Mouse (Mus musculus) limb, embryonic 14.5 days (tissue): ENCODE measurements around the gene Phf2. TPM values are rescaled to one million over a fixed set of nuclear protein-coding genes. Genes with fewer than 3 reads are reported as not detected.

Source experiments
- ATAC-seq: fragments of 200-750 bp; cut with Nextera tagmentation; 2 replicates; pipeline ENCODE4 v1.8.0; 2017; ENCODE audit warnings: low read depth, moderate number of reproducible peaks, moderate TSS enrichment; ENCODE audit not compliant: low FRiP score
- DNase-seq: peaks from one replicate; pipeline ENCODE4 v3.0.0-alpha.2; 2015; ENCODE audit warnings: low spot score
- H3K27ac ChIP-seq: fragments of 300-500 bp; sonication (generic); replicated peaks from 2 replicates; pipeline ENCODE4 v1.5.1; 2014; ENCODE audit warnings: low read depth, mild to moderate bottlenecking, low read length, moderate library complexity, mixed read lengths
- H3K27me3 ChIP-seq: fragments of 300-500 bp; sonication (generic); 2 replicates; pipeline ENCODE4 v1.6.1; 2014; ENCODE audit warnings: low read length, mixed read lengths; ENCODE audit not compliant: control insufficient read depth, insufficient read depth
- H3K36me3 ChIP-seq: fragments of 300-500 bp; sonication (generic); 2 replicates; pipeline ENCODE4 v1.6.1; 2014; ENCODE audit warnings: mild to moderate bottlenecking, low read length, moderate library complexity, mixed read lengths; ENCODE audit not compliant: control insufficient read depth, insufficient read depth
- H3K4me1 ChIP-seq: fragments of 300-500 bp; sonication (generic); 2 replicates; pipeline ENCODE4 v1.6.1; 2014; ENCODE audit warnings: antibody characterized with exemption, low read length, mixed read lengths; ENCODE audit not compliant: control insufficient read depth, insufficient read depth
- H3K4me2 ChIP-seq: fragments of 300-500 bp; sonication (generic); replicated peaks from 2 replicates; pipeline ENCODE4 v1.6.1; 2014; ENCODE audit warnings: low read depth, mild to moderate bottlenecking, low read length, moderate library complexity; ENCODE audit not compliant: severe bottlenecking
- H3K4me3 ChIP-seq: fragments of 300-500 bp; sonication (generic); replicated peaks from 2 replicates; pipeline ENCODE4 v1.5.1; 2014; ENCODE audit warnings: low read length
- H3K9ac ChIP-seq: fragments of 300-500 bp; sonication (generic); 2 replicates; pipeline ENCODE4 v1.6.1; 2014; ENCODE audit warnings: mild to moderate bottlenecking, low read depth, low read length, moderate library complexity; ENCODE audit not compliant: severe bottlenecking
- H3K9me3 ChIP-seq: fragments of 300-500 bp; sonication (generic); 2 replicates; pipeline ENCODE4 v1.6.1; 2016; ENCODE audit warnings: low read length; ENCODE audit not compliant: control insufficient read depth
- POLR2A ChIP-seq: fragments of 200-500 bp; IDR thresholded peaks from 2 replicates; pipeline ENCODE4 v1.8.0; 2012; ENCODE audit warnings: inconsistent platforms, mild to moderate bottlenecking, moderate library complexity, borderline replicate concordance; ENCODE audit not compliant: insufficient read depth, insufficient read length; ENCODE audit errors: extremely low read depth
- WGBS: fragments of 180-500 bp; shearing (Covaris S2); extraction: QIAGEN DNeasy Blood & Tissue Kit; methylation state at CpG from one replicate; pipeline ENCODE4 v1.1.7; 2014; 5-methylcytosine and 5-hydroxymethylcytosine counted together
- polyA plus RNA-seq, 2 experiments: library from polyadenylated mRNA; depleted of rRNA in 1 of 2; stranded (reverse) in 1 of 2; unstranded in 1 of 2; fragments of >200 nt; fragmentation: Nextera tagmentation in 1 of 2; extraction: Ambion mirVana in 1 of 2; gene quantifications; 2 replicates each; pipeline versions ENCODE4 v1.2.1 to v1.2.3; 2012 to 2014

Phf2 gene
- polyA plus RNA-seq, 2 experiments = 13.2 to 40.3 TPM

DNA sequence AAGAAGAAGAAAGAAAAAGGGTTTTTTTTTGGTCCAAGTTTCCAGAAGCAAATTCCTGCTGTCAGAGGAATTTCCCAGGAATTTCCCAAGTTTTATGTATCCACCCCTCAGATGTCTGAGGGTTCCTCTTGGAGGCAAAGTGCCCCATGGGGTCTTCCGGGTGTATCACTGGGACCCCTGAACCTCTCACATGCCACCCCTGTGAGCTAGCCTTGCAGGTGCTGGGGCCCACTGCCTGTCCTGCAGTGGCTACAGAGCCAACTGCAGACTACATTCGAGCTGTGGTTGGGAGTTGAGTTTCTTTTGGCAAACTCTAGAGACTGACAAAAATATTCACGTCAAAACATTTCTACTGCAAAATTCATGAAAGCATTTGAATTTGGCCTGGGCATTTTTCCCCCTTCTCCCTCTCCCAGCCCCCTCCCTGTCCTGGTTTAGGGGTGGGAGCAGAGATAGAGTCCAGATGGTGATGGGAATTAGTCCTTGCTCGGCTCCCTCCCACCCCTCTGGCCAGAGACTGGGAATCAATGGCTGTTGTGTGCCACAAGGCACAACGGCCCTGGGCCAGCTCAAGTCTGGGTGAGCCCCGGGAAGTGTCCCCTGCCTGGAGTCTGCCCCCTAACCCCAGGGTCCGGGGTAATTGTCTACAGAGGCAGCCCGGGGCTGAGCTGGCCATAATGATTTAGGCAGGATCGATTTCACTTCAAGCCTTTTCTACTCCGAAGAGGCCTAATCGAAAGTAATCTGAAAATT, 91.2 kb downstream of the Phf2 start:
- Histone ChIP-seq H3K4me2 (peak overlapping the region; percentile 21; the same call in 1 of the 2 replicates), H3K27me3 (no peaks in the 10 kb centered on the region), H3K9me3 (no peaks in the 10 kb centered on the region), H3K36me3 (no peaks in the 10 kb centered on the region), H3K4me1 (peaks cover 26% of the 10 kb centered on the region), H3K9ac (no peak overlapping the region), H3K27ac (peak overlapping the region; percentile 63), H3K4me3 (no peak overlapping the region)
- ATAC-seq = no peak
- TF ChIP-seq POLR2A = no peak
- DNase-seq = no peak
- 15% methylated on average over 11 of the region's 11 CpGs for WGBS

DNA sequence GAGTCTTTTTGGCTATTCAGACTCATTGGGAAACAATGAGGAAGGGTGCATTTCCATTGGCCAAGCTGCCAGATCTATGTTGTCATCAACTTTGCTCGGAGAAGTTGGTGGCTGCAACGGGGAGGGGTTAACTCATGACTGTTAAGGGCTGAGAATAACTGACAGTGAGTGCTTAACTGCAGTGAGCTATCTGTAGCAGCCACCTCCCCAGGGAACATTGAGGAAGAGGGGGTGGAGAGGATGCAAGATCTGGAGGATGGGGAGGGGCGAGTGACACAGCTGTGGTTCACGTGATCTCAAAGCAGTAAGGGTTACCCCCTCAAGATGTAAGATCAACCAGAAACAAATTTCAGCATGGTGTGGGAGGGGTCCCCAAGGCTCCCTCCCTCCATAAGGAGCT, 92.8 kb downstream of the Phf2 start:
- WGBS = 66% methylated on average over 4 of the region's 4 CpGs
- no peak overlapping the region for H3K27ac ChIP-seq

DNA sequence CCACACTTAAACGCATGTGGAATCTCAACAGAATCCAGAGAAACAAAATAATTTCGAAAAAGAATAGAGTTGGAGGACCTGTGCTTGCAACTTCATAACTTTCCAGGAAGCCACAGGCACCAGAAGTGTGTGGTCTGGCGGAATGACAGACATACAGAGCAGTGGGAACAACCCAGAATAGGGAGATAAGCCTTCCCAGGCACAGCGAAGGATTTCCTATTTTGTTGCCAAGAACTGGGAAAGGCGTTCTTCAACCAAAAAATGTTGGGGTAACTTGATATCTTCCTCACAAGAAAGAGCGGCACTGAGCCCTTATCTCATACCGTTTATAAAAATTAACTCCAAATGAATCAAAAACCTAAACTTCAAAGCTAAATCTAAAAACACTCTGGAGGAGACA, 96.4 kb downstream of the Phf2 start:
- DNase-seq (peak; percentile 40), ATAC-seq (no peak)
- H3K36me3 ChIP-seq = no peaks in the 10 kb centered on the region
- no peak overlapping the region for H3K4me3 ChIP-seq
- no peak overlapping the region for H3K9ac ChIP-seq
- H3K27me3 ChIP-seq = no peaks in the 10 kb centered on the region
- H3K9me3 ChIP-seq = no peaks in the 10 kb centered on the region
- no peak overlapping the region for H3K4me2 ChIP-seq
- no peak for TF ChIP-seq POLR2A
- WGBS = 57% methylated on average over 7 of the region's 7 CpGs
- no peak overlapping the region for H3K27ac ChIP-seq
- H3K4me1 ChIP-seq = 0 out of 2 replicates have a peak, but pooled peaks cover under 1% of the 10 kb centered on the region

More for the DNA sequence above, 92.8 kb downstream of the Phf2 start:
- no peak for TF ChIP-seq POLR2A
- H3K9me3 ChIP-seq = no peaks in the 10 kb centered on the region
- no peak overlapping the region for H3K4me2 ChIP-seq
- no peak for DNase-seq
- H3K36me3 ChIP-seq = no peaks in the 10 kb centered on the region
- ATAC-seq = no peak
- no peak overlapping the region for H3K4me3 ChIP-seq
- no peak overlapping the region for H3K9ac ChIP-seq
- H3K27me3 ChIP-seq = no peaks in the 10 kb centered on the region
- peaks cover 19% of the 10 kb centered on the region for H3K4me1 ChIP-seq

- no peak overlapping the region for H3K4me3 ChIP-seq
- DNase-seq = no peak
- H3K36me3 ChIP-seq = no peaks in the 10 kb centered on the region
- no peak overlapping the region for H3K27ac ChIP-seq
- no peaks in the 10 kb centered on the region for H3K9me3 ChIP-seq
- H3K4me2 ChIP-seq = no peak overlapping the region
- H3K27me3 ChIP-seq = no peaks in the 10 kb centered on the region
- ATAC-seq = no peak
- no peak for TF ChIP-seq POLR2A
- no peak overlapping the region for H3K9ac ChIP-seq
- WGBS = 59% methylated on average over 11 of the region's 11 CpGs
- no peaks in the 10 kb centered on the region for H3K4me1 ChIP-seq
Measured at GRCm38 (mm10) chr13:48768109-48768508, 102.8 kb downstream of the Phf2 start.

DNA sequence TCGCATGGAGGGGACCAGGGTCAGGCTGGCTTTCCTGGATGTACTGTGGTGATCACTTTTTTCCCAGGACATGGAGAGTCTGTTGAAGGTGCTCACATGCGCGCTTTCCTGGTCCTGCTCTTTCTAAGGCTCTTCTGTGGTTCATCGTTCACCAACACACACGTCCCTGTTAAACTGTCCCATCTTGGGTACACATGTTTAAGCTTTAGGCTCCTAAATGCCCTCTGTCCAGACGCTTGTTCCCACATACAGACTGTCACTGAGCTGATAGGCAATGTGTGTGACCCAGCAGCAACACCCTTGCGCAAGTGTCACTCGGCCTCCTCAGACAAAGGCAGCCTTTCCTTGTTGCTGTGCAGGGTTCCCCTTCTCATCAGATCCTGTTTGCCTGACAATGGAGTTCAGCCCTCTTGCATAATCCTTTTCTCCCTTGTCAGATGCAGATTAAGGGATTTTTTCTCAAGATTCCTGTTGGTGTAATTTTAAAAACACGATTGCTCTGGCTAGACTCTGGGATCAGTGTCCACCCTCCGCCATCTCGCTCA, 107.1 kb downstream of the Phf2 start:
- H3K4me2 ChIP-seq = no peak overlapping the region
- no peak overlapping the region for H3K4me3 ChIP-seq
- peaks cover 10% of the 10 kb centered on the region for H3K4me1 ChIP-seq
- no peak overlapping the region for H3K27ac ChIP-seq
- no peak for ATAC-seq
- H3K36me3 ChIP-seq = no peaks in the 10 kb centered on the region
- no peak for TF ChIP-seq POLR2A
- no peak for DNase-seq
- 53% methylated on average over 11 of the region's 11 CpGs for WGBS
- no peak overlapping the region for H3K9ac ChIP-seq
- H3K27me3 ChIP-seq = no peaks in the 10 kb centered on the region
- no peaks in the 10 kb centered on the region for H3K9me3 ChIP-seq
